In genomic region chr4:99881882-99882281, GRCm38 (mm10) we compare ENCODE assay signal across 8 mouse cellular contexts. TPM values are rescaled to one million over a fixed set of nuclear protein-coding genes. Genes with fewer than 3 reads are reported as not detected.
DNase-seq lines count a peak whose midpoint lies in the region; ATAC-seq and TF ChIP-seq lines count a peak whose summit lies in the region.

No protein-coding gene starts in this region.

- TF ChIP-seq CTCF in kidney, postnatal 0 days (IDR thresholded peaks at IDR 0.05; ENCODE audit: low read depth): peak; percentile 76

- no peaks in the 10 kb centered on the region for H3K36me3 ChIP-seq in kidney, postnatal 0 days (ENCODE audit: insufficient read depth, low read length)

- H3K9ac ChIP-seq in kidney, postnatal 0 days (ENCODE audit: low read depth, low read length): no peak overlapping the region

- peak; percentile 36 for DNase-seq in adrenal gland, postnatal 10 days
- no peak for DNase-seq in adrenal gland, adult 8-10 months
- peak; percentile 56 for DNase-seq in kidney, postnatal 0 days (ENCODE audit: low spot score)
- DNase-seq in kidney, adult 8-10 months: no peak
- peak; percentile 19 for DNase-seq in forelimb bud, embryonic 11.5 days (ENCODE audit: low read depth, low spot score)
- DNase-seq in thymus, postnatal 25 days: peak; percentile 9

- no peak overlapping the region for H3K27ac ChIP-seq in kidney, postnatal 0 days

- no peaks in the 10 kb centered on the region for H3K9me3 ChIP-seq in kidney, postnatal 0 days (replicated peaks; ENCODE audit: low read length)

- no peaks in the 10 kb centered on the region for H3K27me3 ChIP-seq in kidney, postnatal 0 days (ENCODE audit: insufficient read depth, low read length)

- ATAC-seq in kidney, postnatal 0 days (replicated peaks; ENCODE audit: low FRiP score, low read depth): no peak
- peak; percentile 53 for ATAC-seq in CD4-positive, CD25-positive, alpha-beta regulatory T cell, adult 4 months
- no peak for ATAC-seq in megakaryocyte, adult 5-6 weeks (ENCODE audit: poor library complexity, severe bottlenecking)

- no peak overlapping the region for H3K4me2 ChIP-seq in kidney, postnatal 0 days (ENCODE audit: low read length)

- no peaks in the 10 kb centered on the region for H3K4me1 ChIP-seq in kidney, postnatal 0 days (replicated peaks; ENCODE audit: insufficient read depth, low read length)

- H3K4me3 ChIP-seq in kidney, postnatal 0 days (replicated peaks; ENCODE audit: low read depth, low read length): no peak overlapping the region

RNA-seq across cellular contexts. Expression of gene Pgm1, which starts 47.3 kb away (rescaled TPM):
- 100 to 1,000 TPM; 137 to 157 TPM for total RNA-seq in adrenal gland, postnatal 10 days (2021)
- total RNA-seq in adrenal gland, adult 8-10 months (2022): 100 to 1,000 TPM in 1 of 4 experiments, 10 to 100 TPM in 3; 52.8 to 108 (median 81.8) TPM
- 63.5 and 68.6 TPM in 2 replicates for polyA plus RNA-seq in kidney, postnatal 0 days (2015; fragmentation: Nextera tagmentation; extraction: Ambion mirVana)
- 10 to 100 TPM; 34.0 to 59.5 TPM for polyA plus RNA-seq in CD4-positive, CD25-positive, alpha-beta regulatory T cell, adult 4 months (2017; shearing (Covaris generic))
- 7.4 and 7.6 TPM in 2 replicates for total RNA-seq in megakaryocyte, adult 5-6 weeks (2015)
- 11.6 and 12.8 TPM in 2 replicates for total RNA-seq in megakaryocyte, adult 5-6 weeks (2017)

RNA-seq across cellular contexts. Expression of gene Itgb3bp, which starts 47.7 kb away (rescaled TPM):
- 1 to 10 TPM; 8.4 to 9.0 TPM for total RNA-seq in adrenal gland, postnatal 10 days (2021)
- 1 to 10 TPM; 5.5 to 8.7 (median 6.9) TPM for total RNA-seq in adrenal gland, adult 8-10 months (2022)
- 36.8 and 38.3 TPM in 2 replicates for polyA plus RNA-seq in kidney, postnatal 0 days (2015; fragmentation: Nextera tagmentation; extraction: Ambion mirVana)
- 10 to 100 TPM; 24.6 to 34.0 TPM for polyA plus RNA-seq in CD4-positive, CD25-positive, alpha-beta regulatory T cell, adult 4 months (2017; shearing (Covaris generic))
- 11.8 and 12.0 TPM in 2 replicates for total RNA-seq in megakaryocyte, adult 5-6 weeks (2015)
- total RNA-seq in megakaryocyte, adult 5-6 weeks (2017): 6.7 and 7.7 TPM in 2 replicates

RNA-seq across cellular contexts. Expression of gene Efcab7, which starts 52.9 kb away (rescaled TPM):
- 10 to 100 TPM in 1 of 2 experiments, 1 to 10 TPM in 1; 6.5 to 10.7 TPM for total RNA-seq in adrenal gland, postnatal 10 days (2021)
- total RNA-seq in adrenal gland, adult 8-10 months (2022): 10 to 100 TPM in 2 of 4 experiments, 1 to 10 TPM in 2; 9.0 to 11.2 (median 10.0) TPM
- 21.6 and 23.1 TPM in 2 replicates for polyA plus RNA-seq in kidney, postnatal 0 days (2015; fragmentation: Nextera tagmentation; extraction: Ambion mirVana)
- polyA plus RNA-seq in CD4-positive, CD25-positive, alpha-beta regulatory T cell, adult 4 months (2017; shearing (Covaris generic)): 1 to 10 TPM; 3.6 to 6.9 TPM
- total RNA-seq in megakaryocyte, adult 5-6 weeks (2015): 2.1 and 11.8 TPM in 2 replicates
- total RNA-seq in megakaryocyte, adult 5-6 weeks (2017): 1.4 and 1.6 TPM in 2 replicates

Comparison
In these comparisons a context has a peak if more than half of its experiments do, and no peak if none do; other contexts are left out.
1. DNase-seq: peak in adrenal gland, postnatal 10 days (single experiment), kidney, postnatal 0 days (single experiment), forelimb bud, embryonic 11.5 days (single experiment) and thymus, postnatal 25 days (single experiment); none in adrenal gland, adult 8-10 months (single experiment) and kidney, adult 8-10 months (0 of 2).